Mouse (Mus musculus): Measurements from ENCODE around the gene Npy1r. TPM values are rescaled to one million over a fixed set of nuclear protein-coding genes. Genes with fewer than 3 reads are reported as not detected.

Npy1r gene
- polyA plus RNA-seq, 1 experiment from 2014 or later, result 1.1 TPM

DNA sequence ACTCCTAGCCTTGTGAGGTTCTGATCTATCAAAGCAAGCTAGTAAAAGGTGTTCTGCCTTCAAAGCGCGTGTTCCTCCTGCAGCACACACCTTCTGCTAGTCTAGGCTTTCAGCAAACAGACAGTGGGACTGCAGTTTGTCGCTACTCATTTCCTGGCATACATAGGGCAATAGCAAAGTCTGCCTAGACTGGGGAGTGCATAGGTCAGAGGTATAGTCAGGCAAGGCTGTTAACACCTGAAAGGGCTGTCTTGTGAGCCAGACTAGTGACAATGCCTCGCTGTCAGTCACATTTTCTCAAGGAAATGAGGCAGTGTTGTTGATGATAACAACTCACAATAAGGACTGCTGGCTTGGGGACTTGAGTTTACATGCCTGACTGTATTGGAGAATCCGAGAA, 35.0 kb downstream of the Npy1r start:
- no peak for TF ChIP-seq CTCF (IDR thresholded peaks at IDR 0.05; ENCODE audit: low read depth)
- TF ChIP-seq EP300 (optimal IDR thresholded peaks at IDR 0.05), result no peak
- Histone ChIP-seq H3K27me3 (ENCODE audit: control insufficient read depth, insufficient read depth, low read length) (no peaks in the 10 kb centered on the region), H3K4me3 (ENCODE audit: low read depth, low read length) (no peak overlapping the region), H3K9me3 (ENCODE audit: control insufficient read depth, low read length) (no peaks in the 10 kb centered on the region), H3K9ac (ENCODE audit: low read length) (no peak overlapping the region), H3K36me3 (ENCODE audit: control insufficient read depth, insufficient read depth, low read length) (no peaks in the 10 kb centered on the region), H3K27ac (replicated peaks) (no peak overlapping the region), H3K4me1 (replicated peaks; ENCODE audit: control insufficient read depth, insufficient read depth) (no peaks in the 10 kb centered on the region), H3K4me2 (replicated peaks; ENCODE audit: low read depth) (no peak overlapping the region)
- DNase-seq (ENCODE audit: low spot score), result no peak
- no peak for ATAC-seq (ENCODE audit: low FRiP score, low TSS enrichment)
- 51% methylated on average over 5 of the region's 5 CpGs for WGBS

DNA sequence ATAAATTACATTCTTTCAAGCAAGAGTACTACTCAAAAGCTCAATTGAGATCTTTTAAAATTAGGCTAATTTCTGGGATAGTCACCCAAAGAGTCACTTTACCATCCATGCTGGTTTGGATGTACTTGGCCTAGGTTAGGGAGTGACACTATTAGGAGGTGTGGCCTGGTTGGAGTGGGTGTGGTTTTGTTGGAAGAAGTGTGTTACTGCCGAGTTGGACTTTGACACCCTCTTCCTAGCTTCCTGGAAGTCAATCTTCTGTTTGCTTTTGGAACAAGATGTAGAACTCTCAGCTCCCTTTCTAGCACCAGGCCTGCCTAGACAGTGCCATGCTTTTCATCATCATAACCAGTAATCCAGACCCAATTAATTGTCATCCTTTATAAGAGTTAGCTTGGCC, 45.4 kb downstream of the Npy1r start:
- WGBS, result 15% methylated on average over 1 of the region's 1 CpGs

DNA sequence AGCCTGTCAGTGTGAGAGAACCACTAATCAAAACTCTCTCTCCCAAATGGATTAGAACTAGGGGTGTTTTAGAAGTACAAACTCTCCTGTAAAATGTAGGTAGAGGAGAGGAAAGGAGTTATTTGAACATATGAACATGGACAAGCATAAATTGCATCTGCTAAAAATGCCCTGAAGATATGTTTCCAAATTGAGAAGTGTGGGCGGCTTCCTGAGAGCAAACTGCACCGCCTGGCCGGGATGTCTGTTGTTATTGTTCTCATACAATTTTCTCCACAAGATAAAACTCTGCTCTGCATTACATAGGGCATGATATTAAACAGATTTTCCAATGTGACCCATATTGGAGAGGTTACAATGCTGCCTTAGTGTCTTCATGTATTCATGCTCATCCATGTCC, 48.6 kb downstream of the Npy1r start:
- WGBS, result 79% methylated on average over 3 of the region's 3 CpGs
- H3K27ac ChIP-seq (replicated peaks), result no peak overlapping the region
- TF ChIP-seq EP300 (optimal IDR thresholded peaks at IDR 0.05) (no peak), CTCF (IDR thresholded peaks at IDR 0.05; ENCODE audit: low read depth) (no peak)
- no peaks in the 10 kb centered on the region for H3K36me3 ChIP-seq (ENCODE audit: control insufficient read depth, insufficient read depth, low read length)
- ATAC-seq (ENCODE audit: low FRiP score, low TSS enrichment), result no peak
- no peak for DNase-seq (ENCODE audit: low spot score)
- H3K27me3 ChIP-seq (ENCODE audit: control insufficient read depth, insufficient read depth, low read length), result no peaks in the 10 kb centered on the region
- no peaks in the 10 kb centered on the region for H3K4me1 ChIP-seq (replicated peaks; ENCODE audit: control insufficient read depth, insufficient read depth)
- no peaks in the 10 kb centered on the region for H3K9me3 ChIP-seq (ENCODE audit: control insufficient read depth, low read length)
- no peak overlapping the region for H3K4me2 ChIP-seq (replicated peaks; ENCODE audit: low read depth)
- no peak overlapping the region for H3K9ac ChIP-seq (ENCODE audit: low read length)
- no peak overlapping the region for H3K4me3 ChIP-seq (ENCODE audit: low read depth, low read length)

More for the DNA sequence above, 45.4 kb downstream of the Npy1r start:
- Histone ChIP-seq H3K4me1 (replicated peaks; ENCODE audit: control insufficient read depth, insufficient read depth) (no peaks in the 10 kb centered on the region), H3K9ac (ENCODE audit: low read length) (no peak overlapping the region), H3K4me2 (replicated peaks; ENCODE audit: low read depth) (no peak overlapping the region), H3K27ac (replicated peaks) (no peak overlapping the region), H3K36me3 (ENCODE audit: control insufficient read depth, insufficient read depth, low read length) (no peaks in the 10 kb centered on the region), H3K9me3 (ENCODE audit: control insufficient read depth, low read length) (no peaks in the 10 kb centered on the region), H3K27me3 (ENCODE audit: control insufficient read depth, insufficient read depth, low read length) (no peaks in the 10 kb centered on the region), H3K4me3 (ENCODE audit: low read depth, low read length) (no peak overlapping the region)
- no peak for TF ChIP-seq CTCF (IDR thresholded peaks at IDR 0.05; ENCODE audit: low read depth)
- DNase-seq (ENCODE audit: low spot score) (peak; percentile 69), ATAC-seq (ENCODE audit: low FRiP score, low TSS enrichment) (peak; percentile 93)

DNA sequence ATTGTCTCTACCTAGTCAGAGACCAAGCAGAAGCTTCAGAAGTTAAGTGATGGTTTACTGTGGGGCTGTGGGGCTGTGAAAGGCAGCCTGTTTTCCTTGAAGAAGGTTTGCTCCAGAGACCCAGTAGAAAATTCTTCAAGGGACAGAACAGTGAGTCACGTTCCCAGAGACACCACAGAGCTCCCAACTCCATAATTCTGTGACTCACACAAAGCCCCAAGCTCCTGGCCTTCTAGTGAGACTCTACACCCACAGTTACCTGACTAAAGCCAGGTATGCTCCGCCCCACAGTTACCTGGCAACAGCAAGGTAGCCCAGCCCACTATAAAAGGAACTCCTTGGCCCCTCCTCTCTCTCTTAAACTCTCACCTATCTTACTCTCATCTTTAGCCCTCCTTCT, 54.6 kb downstream of the Npy1r start:
- DNase-seq (ENCODE audit: low spot score), result peak; percentile 27
- Histone ChIP-seq H3K27ac (replicated peaks) (no peak overlapping the region), H3K9ac (ENCODE audit: low read length) (no peak overlapping the region), H3K4me1 (replicated peaks; ENCODE audit: control insufficient read depth, insufficient read depth) (no peaks in the 10 kb centered on the region), H3K27me3 (ENCODE audit: control insufficient read depth, insufficient read depth, low read length) (no peaks in the 10 kb centered on the region), H3K36me3 (ENCODE audit: control insufficient read depth, insufficient read depth, low read length) (no peaks in the 10 kb centered on the region), H3K4me2 (replicated peaks; ENCODE audit: low read depth) (no peak overlapping the region), H3K4me3 (ENCODE audit: low read depth, low read length) (no peak overlapping the region), H3K9me3 (ENCODE audit: control insufficient read depth, low read length) (no peaks in the 10 kb centered on the region)
- WGBS, result 76% methylated on average over 2 of the region's 2 CpGs
- peak; percentile 51; the same call in 1 of the 2 replicates for ATAC-seq (ENCODE audit: low FRiP score, low TSS enrichment)
- no peak for TF ChIP-seq CTCF (IDR thresholded peaks at IDR 0.05; ENCODE audit: low read depth)
- no peak for TF ChIP-seq EP300 (optimal IDR thresholded peaks at IDR 0.05)

DNA sequence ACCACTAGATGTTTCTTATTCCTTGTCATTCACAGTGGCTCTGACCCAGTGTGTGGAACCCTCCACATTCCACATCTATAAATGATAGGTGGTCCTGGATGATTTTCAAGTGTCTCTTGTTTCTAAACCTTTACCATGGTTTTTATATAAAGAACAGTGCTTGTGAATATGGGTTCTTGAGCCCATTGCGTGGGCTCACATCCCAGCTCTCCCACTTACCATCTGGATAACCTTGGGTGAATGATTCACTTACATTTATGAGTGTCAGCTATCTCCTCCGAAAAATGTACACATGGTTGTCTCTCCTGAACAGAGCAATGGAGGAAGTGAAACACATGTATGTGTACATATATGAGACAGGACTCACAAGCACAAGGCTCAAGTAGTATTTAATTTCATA, 59.2 kb downstream of the Npy1r start:
- WGBS, result 87% methylated on average over 2 of the region's 2 CpGs

More for the DNA sequence above, 59.2 kb downstream of the Npy1r start:
- Histone ChIP-seq H3K4me1 (replicated peaks; ENCODE audit: control insufficient read depth, insufficient read depth) (no peaks in the 10 kb centered on the region), H3K9me3 (ENCODE audit: control insufficient read depth, low read length) (no peaks in the 10 kb centered on the region), H3K4me2 (replicated peaks; ENCODE audit: low read depth) (no peak overlapping the region), H3K9ac (ENCODE audit: low read length) (no peak overlapping the region), H3K27me3 (ENCODE audit: control insufficient read depth, insufficient read depth, low read length) (no peaks in the 10 kb centered on the region), H3K36me3 (ENCODE audit: control insufficient read depth, insufficient read depth, low read length) (no peaks in the 10 kb centered on the region), H3K4me3 (ENCODE audit: low read depth, low read length) (no peak overlapping the region), H3K27ac (replicated peaks) (no peak overlapping the region)
- ATAC-seq (ENCODE audit: low FRiP score, low TSS enrichment), result no peak
- TF ChIP-seq EP300 (optimal IDR thresholded peaks at IDR 0.05) (no peak), CTCF (IDR thresholded peaks at IDR 0.05; ENCODE audit: low read depth) (no peak)
- DNase-seq (ENCODE audit: low spot score), result no peak

Other genes starting within 250 kb of the Npy1r start
- gene Tma16, start 210.7 kb upstream of the Npy1r start, polyA plus RNA-seq (2015; fragmentation: Nextera tagmentation; extraction: Ambion mirVana), result 6.2 and 7.1 TPM in 2 replicates
- not detected in 2 replicates for gene Tktl2, start 185.4 kb upstream of the Npy1r start, polyA plus RNA-seq (2015; fragmentation: Nextera tagmentation; extraction: Ambion mirVana)
- 0.15 TPM in 1 of 2 replicates, not detected in the other for gene Npy5r, start 9.1 kb upstream of the Npy1r start, polyA plus RNA-seq (2015; fragmentation: Nextera tagmentation; extraction: Ambion mirVana)
- 2.1 and 2.3 TPM in 2 replicates for gene Naf1, start 163.0 kb downstream of the Npy1r start, polyA plus RNA-seq (2015; fragmentation: Nextera tagmentation; extraction: Ambion mirVana)